Mouse (Mus musculus) testis, adult 2 months (tissue): ENCODE measurements around the gene Dennd2a.

Source experiments
- CTCF ChIP-seq: fragments of 200-500 bp; IDR thresholded peaks from 2 replicates; pipeline ENCODE4 v1.5.1; 2012; ENCODE audit warnings: low read depth, mild to moderate bottlenecking, inconsistent platforms, low read length, moderate library complexity; ENCODE audit not compliant: control insufficient read depth, insufficient read depth, insufficient replicate concordance
- POLR2A ChIP-seq: fragments of 200-500 bp; IDR thresholded peaks from 2 replicates; pipeline ENCODE4 v1.6.1; 2012; ENCODE audit warnings: low read depth, mild to moderate bottlenecking, inconsistent platforms, low read length, moderate library complexity; ENCODE audit not compliant: control insufficient read depth

- TF ChIP-seq POLR2A (peak; percentile 67), CTCF (no peak)
These were observed 137.6 kb downstream of the Dennd2a start, which contains the start of gene Mkrn1 for GRCm38 (mm10) chr6:39419851-39420721.
